Mouse (Mus musculus): ENCODE measurements around the gene H2-M10.6. TPM values are rescaled to one million over a fixed set of nuclear protein-coding genes. Genes with fewer than 3 reads are reported as not detected.
"Not testable (repeated sequence)": the region's sequence is repeated elsewhere in the genome, so short reads cannot be mapped to it uniquely, and the experiment has no call there.

Gene H2-M10.6
- polyA plus RNA-seq, 1 experiment from 2014 or later = not detected

DNA sequence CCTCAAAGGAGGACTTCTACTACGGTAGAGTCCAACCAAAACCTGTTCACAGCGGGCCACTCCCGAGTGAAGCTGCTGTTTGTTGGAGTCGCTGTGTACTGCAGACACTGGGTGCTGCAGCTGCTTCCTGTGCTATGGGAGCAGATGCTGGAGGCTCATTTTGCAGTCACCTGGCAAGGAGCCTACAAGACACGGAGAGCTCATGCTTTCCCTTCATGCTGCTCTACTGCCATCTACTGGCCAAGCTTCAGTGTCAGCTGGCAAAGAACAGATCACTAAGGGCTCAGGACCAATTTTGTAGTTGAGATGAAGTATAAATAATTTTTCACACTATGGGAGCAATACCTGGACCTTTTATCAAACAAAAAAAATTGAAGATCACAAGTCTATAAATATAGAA is 14.0 kb downstream of the H2-M10.6 start:
- ATAC-seq (ENCODE audit: low FRiP score, low read depth) = peak; percentile 19; the same call in 1 of the 2 replicates
- H3K9ac ChIP-seq (replicated peaks); H3K27ac ChIP-seq (replicated peaks); H3K36me3 ChIP-seq; H3K4me3 ChIP-seq; H3K4me1 ChIP-seq; H3K27me3 ChIP-seq; H3K9me3 ChIP-seq; H3K4me2 ChIP-seq (replicated peaks): not testable (repeated sequence)
- 16% methylated on average over 5 of the region's 5 CpGs for WGBS

DNA sequence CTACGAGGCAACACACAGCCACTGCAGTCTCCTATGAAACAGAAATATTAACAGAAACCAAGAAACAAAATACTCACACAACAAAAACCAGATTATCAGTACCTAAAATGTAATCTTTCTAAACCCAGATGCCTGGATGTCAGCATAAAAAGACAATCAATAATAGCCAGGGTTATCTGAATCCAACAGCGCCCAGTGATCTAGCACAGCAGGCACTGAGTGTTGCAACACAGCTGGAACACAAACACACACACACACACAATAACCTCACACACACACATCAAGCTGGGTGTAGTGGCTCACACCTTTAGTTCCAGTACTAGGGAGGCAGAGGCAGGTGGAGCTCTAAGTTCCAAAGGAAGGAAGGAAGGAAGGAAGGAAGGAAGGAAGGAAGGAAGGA is 16.5 kb downstream of the H2-M10.6 start:
- Histone ChIP-seq H3K27me3 (0 out of 2 replicates have a peak, but pooled peaks cover 3% of the 10 kb centered on the region), H3K36me3 (no peaks in the 10 kb centered on the region), H3K4me3 (no peak overlapping the region), H3K9ac (replicated peaks) (no peak overlapping the region), H3K4me2 (replicated peaks) (no peak overlapping the region), H3K27ac (replicated peaks) (no peak overlapping the region), H3K4me1 (no peaks in the 10 kb centered on the region), H3K9me3 (no peaks in the 10 kb centered on the region)
- ATAC-seq (ENCODE audit: low FRiP score, low read depth) = no peak
- WGBS = 84% methylated on average over 2 of the region's 2 CpGs

GRCm38 (mm10) chr17:36830470-36830869 is 18.5 kb downstream of the H2-M10.6 start:
- Histone ChIP-seq H3K27me3 (0 out of 2 replicates have a peak, but pooled peaks cover 3% of the 10 kb centered on the region), H3K4me3 (no peak overlapping the region), H3K9me3 (no peaks in the 10 kb centered on the region), H3K9ac (replicated peaks) (no peak overlapping the region), H3K4me1 (no peaks in the 10 kb centered on the region), H3K27ac (replicated peaks) (no peak overlapping the region), H3K36me3 (no peaks in the 10 kb centered on the region), H3K4me2 (replicated peaks) (no peak overlapping the region)
- ATAC-seq (ENCODE audit: low FRiP score, low read depth) = no peak
- whole genome bisulfite sequencing = 71% methylated on average over 3 of the region's 3 CpGs

DNA sequence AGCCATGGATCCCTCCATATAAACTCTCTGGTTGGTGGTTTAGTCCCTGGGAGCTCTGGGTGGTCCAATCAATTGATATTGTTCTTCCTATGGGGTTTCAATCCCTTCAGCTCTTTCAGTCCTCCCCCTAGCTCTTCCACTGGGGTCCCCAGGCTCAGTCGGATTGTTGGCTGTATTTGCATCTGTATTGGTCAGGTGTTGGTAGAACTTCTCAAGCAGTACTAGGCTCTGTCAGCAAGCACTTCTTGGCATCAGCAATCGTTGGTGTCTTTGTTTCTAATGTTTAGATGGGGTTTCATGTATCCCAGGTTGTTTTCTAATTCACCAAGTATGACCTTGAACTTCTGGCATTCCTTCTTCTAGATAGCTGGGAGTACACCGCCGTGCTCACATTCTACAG is 20.7 kb downstream of the H2-M10.6 start:
- Histone ChIP-seq H3K9me3 (no peaks in the 10 kb centered on the region), H3K27me3 (no peaks in the 10 kb centered on the region), H3K4me3 (no peak overlapping the region), H3K27ac (replicated peaks) (no peak overlapping the region), H3K36me3 (no peaks in the 10 kb centered on the region), H3K4me2 (replicated peaks) (no peak overlapping the region), H3K4me1 (peaks cover 10% of the 10 kb centered on the region), H3K9ac (replicated peaks) (no peak overlapping the region)
- WGBS = 59% methylated on average over 4 of the region's 4 CpGs
- no peak for ATAC-seq (ENCODE audit: low FRiP score, low read depth)

DNA sequence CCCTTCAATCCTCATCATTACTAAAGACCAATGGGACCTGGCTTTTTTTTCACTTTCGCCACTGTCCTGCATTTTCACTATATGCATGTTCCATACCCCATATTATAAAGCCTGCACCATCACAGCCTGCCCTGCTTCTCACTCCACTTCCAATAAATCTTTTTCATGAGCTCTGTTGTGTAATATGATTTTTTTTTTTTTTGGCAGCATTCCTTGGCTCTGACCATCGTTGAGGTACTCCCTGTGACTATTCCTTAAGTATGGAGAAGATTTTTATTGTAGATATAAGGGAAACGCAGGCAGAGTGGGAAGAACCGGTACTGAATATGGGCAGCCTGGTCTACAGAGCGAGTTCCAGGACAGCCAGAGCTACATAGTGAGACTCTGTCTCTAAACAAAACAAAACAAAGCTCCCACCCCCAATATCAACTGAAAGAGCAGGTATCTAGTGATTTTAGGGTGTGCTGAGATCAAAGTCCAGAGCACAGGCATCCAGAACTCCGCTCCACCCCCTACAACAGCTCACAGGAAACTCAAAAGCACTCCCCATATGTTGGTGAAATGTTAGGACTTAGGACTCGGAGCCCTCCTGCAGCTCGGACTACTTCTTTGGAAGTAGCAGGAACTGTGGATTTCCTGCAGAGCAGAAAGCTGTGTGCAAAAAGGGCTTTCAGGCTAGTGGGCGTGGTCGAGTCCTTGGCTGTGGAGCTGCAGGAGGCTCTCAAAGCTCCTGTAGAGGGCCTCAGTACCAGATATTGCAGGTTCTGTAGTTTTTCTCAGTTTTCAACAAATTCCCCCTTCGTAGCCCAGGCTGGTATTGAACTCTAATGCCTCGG is 23.8 kb downstream of the H2-M10.6 start:
- Histone ChIP-seq H3K4me1 (peaks cover 21% of the 10 kb centered on the region), H3K27me3 (no peaks in the 10 kb centered on the region), H3K36me3 (no peaks in the 10 kb centered on the region), H3K4me2 (replicated peaks) (peak overlapping the region; percentile 68; the same call in 1 of the 2 replicates), H3K4me3 (peak overlapping the region; percentile 78; the same call in 1 of the 2 replicates), H3K9me3 (no peaks in the 10 kb centered on the region), H3K27ac (replicated peaks) (no peak overlapping the region), H3K9ac (replicated peaks) (no peak overlapping the region)
- 37% methylated on average over 12 of the region's 12 CpGs for WGBS
- no peak for ATAC-seq (ENCODE audit: low FRiP score, low read depth)

DNA sequence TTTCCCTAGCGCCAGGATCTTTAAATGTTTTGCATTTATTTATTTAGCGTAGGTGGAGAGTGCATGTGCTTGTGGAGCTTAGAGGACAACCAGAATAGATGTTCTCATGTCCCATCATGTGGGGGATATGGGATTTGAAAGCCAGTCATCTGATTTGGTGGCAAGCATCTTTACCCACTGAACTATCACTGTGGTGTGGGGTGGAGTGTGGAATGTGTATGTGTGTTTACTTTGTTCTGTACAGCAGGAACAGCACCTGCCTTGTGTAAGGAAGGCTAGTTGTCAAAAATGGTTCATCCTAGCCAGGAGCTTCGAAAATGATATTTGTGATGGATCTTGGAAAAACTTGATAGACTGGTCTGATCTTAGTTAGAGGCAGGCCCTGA is 24.4 kb downstream of the H2-M10.6 start:
- Histone ChIP-seq H3K27ac (replicated peaks) (peak overlapping the region; percentile 91), H3K27me3 (no peaks in the 10 kb centered on the region), H3K4me2 (replicated peaks) (peak overlapping the region; percentile 68), H3K9ac (replicated peaks) (no peak overlapping the region), H3K4me1 (peaks cover 21% of the 10 kb centered on the region), H3K4me3 (peak overlapping the region; percentile 78), H3K36me3 (no peaks in the 10 kb centered on the region), H3K9me3 (no peaks in the 10 kb centered on the region)
- WGBS = 14% methylated on average over 3 of the region's 3 CpGs
- peak; percentile 27 for ATAC-seq (ENCODE audit: low FRiP score, low read depth)

GRCm38 (mm10) chr17:36836874-36837647 is 25.1 kb downstream of the H2-M10.6 start, which contains the start of gene Trim26:
Gene Trim26 (plus strand): TSS chr17:36837134.
- peak within 1 kb of the TSS; percentile 82 for H3K9ac ChIP-seq (replicated peaks)
- peak; percentile 99 for ATAC-seq (ENCODE audit: low FRiP score, low read depth)
- peak within 1 kb of the TSS; percentile 68 for H3K4me2 ChIP-seq (replicated peaks)
- H3K27me3 ChIP-seq = no peaks in the 10 kb centered on the region
- peak within 1 kb of the TSS; percentile 91 for H3K27ac ChIP-seq (replicated peaks)
- under 1% methylated on average over 44 of the region's 58 CpGs for WGBS
- H3K4me1 ChIP-seq = peaks cover 21% of the 10 kb centered on the region
- no peaks in the 10 kb centered on the region for H3K9me3 ChIP-seq
- H3K36me3 ChIP-seq = no peaks in the 10 kb centered on the region
- H3K4me3 ChIP-seq = peak within 1 kb of the TSS; percentile 78

DNA sequence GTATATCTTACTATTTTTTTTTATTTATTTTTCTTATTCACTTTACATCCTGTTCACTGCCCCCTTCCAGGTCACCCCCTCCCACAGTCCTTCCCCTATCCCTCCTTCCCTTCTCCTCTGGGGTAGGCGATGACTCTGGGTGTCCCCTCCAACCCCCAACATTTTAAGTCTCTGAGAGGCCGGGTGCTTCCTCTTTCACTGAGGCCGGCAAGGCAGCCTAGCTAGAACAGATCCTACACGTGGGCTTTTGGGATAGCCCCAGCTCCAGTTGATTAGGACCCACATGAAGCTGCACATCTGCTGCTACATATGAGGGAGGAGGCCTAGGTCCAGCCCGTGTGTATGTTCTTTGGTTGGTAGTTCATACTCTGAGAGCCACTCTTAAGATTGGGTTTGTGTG is 27.0 kb downstream of the H2-M10.6 start:
- no peaks in the 10 kb centered on the region for H3K27me3 ChIP-seq
- WGBS = 86% methylated on average over 5 of the region's 5 CpGs
- peaks cover 21% of the 10 kb centered on the region for H3K4me1 ChIP-seq
- H3K27ac ChIP-seq (replicated peaks) = no peak overlapping the region
- ATAC-seq (ENCODE audit: low FRiP score, low read depth) = no peak
- H3K9ac ChIP-seq (replicated peaks) = no peak overlapping the region
- H3K4me2 ChIP-seq (replicated peaks) = no peak overlapping the region
- no peaks in the 10 kb centered on the region for H3K36me3 ChIP-seq
- no peaks in the 10 kb centered on the region for H3K9me3 ChIP-seq
- H3K4me3 ChIP-seq = no peak overlapping the region

DNA sequence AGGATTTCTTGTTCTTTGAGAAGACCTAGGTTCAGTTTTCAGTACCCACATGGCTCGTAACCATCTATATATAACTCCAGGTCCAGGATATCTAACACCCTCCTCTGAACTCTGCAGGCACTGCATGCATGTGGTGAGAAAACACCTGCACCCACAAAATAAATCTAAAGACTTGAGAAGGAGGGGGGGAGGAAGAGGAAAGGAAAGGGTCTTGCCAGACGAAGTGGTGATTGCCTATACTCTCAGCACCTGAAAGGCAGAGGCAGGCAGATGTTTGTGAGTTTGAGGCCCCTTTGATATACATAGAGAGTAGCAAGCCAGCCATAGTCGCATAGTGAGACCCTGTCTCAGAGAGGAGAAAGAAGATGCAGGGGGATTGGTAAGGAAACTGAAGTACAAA is 28.0 kb downstream of the H2-M10.6 start:
- H3K27ac ChIP-seq (replicated peaks) = no peak overlapping the region
- ATAC-seq (ENCODE audit: low FRiP score, low read depth) = no peak
- no peaks in the 10 kb centered on the region for H3K9me3 ChIP-seq
- 84% methylated on average over 3 of the region's 3 CpGs for WGBS
- H3K27me3 ChIP-seq = no peaks in the 10 kb centered on the region
- no peaks in the 10 kb centered on the region for H3K36me3 ChIP-seq
- H3K9ac ChIP-seq (replicated peaks) = no peak overlapping the region
- no peak overlapping the region for H3K4me2 ChIP-seq (replicated peaks)
- H3K4me1 ChIP-seq = peaks cover 21% of the 10 kb centered on the region
- H3K4me3 ChIP-seq = no peak overlapping the region

- Histone ChIP-seq H3K27me3 (no peaks in the 10 kb centered on the region), H3K4me1 (peaks cover 18% of the 10 kb centered on the region), H3K27ac (replicated peaks) (no peak overlapping the region), H3K4me3 (no peak overlapping the region), H3K9ac (replicated peaks) (no peak overlapping the region), H3K9me3 (no peaks in the 10 kb centered on the region), H3K4me2 (replicated peaks) (no peak overlapping the region), H3K36me3 (no peaks in the 10 kb centered on the region)
- no peak for ATAC-seq (ENCODE audit: low FRiP score, low read depth)
Observed at GRCm38 (mm10) chr17:36840961-36841445, 29.0 kb downstream of the H2-M10.6 start.

DNA sequence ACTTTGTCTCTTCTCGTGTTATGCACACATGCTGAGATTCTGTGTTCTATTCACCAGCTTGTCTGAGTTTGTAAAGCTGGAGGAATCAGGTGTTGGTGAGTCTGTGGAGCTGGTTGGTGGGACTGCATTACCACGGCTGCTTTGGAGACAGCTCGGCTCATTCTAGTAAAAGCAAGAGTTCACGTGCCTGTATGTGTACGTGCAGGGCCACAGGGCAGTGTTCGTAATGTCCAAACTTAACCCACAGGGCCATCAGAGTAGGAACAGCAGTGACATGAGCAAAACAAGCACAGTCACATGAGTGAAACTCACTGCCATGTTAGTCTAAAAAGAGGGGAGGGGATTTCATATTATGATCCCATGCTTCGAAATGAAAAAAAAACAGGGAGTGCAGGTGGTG is 31.7 kb downstream of the H2-M10.6 start:
- WGBS = 77% methylated on average over 7 of the region's 7 CpGs
- no peaks in the 10 kb centered on the region for H3K27me3 ChIP-seq
- H3K4me1 ChIP-seq = 0 out of 2 replicates have a peak, but pooled peaks cover 4% of the 10 kb centered on the region
- no peak overlapping the region for H3K4me3 ChIP-seq
- H3K27ac ChIP-seq (replicated peaks) = no peak overlapping the region
- H3K9me3 ChIP-seq = no peaks in the 10 kb centered on the region
- H3K4me2 ChIP-seq (replicated peaks) = no peak overlapping the region
- no peak for ATAC-seq (ENCODE audit: low FRiP score, low read depth)
- no peak overlapping the region; the same call in 1 of the 2 replicates for H3K9ac ChIP-seq (replicated peaks)
- H3K36me3 ChIP-seq = 0 out of 2 replicates have a peak, but pooled peaks cover 7% of the 10 kb centered on the region

DNA sequence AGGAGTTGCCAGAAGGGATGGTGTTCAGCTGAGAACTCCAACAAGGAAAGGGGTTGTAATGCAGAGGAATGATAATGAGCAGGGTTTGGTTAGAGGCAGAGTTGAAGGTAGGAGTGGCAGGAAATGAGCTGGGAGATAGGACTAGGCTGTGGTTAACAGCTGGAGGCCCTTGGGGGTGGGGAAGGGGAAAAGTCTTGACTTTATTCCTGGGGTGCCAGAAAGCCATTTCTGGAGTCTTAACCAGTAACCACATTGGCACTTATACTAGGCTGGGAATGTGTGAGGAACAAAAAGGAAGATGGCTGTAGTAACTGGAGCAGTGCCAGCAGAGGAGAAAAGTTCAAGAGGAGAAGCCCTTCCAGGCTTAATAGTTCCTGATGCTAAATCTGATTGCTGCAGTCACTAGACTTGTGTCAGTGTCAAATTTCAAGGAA is 32.3 kb downstream of the H2-M10.6 start:
- H3K4me3 ChIP-seq = no peak overlapping the region
- no peak overlapping the region for H3K9ac ChIP-seq (replicated peaks)
- 0 out of 2 replicates have a peak, but pooled peaks cover under 1% of the 10 kb centered on the region for H3K4me1 ChIP-seq
- H3K36me3 ChIP-seq = 0 out of 2 replicates have a peak, but pooled peaks cover 7% of the 10 kb centered on the region
- no peak for ATAC-seq (ENCODE audit: low FRiP score, low read depth)
- H3K9me3 ChIP-seq = no peaks in the 10 kb centered on the region
- no peak overlapping the region for H3K27ac ChIP-seq (replicated peaks)
- no peaks in the 10 kb centered on the region for H3K27me3 ChIP-seq
- H3K4me2 ChIP-seq (replicated peaks) = no peak overlapping the region
